Mouse (Mus musculus) liver, embryonic 15.5 days (tissue): ENCODE data around the gene Cfap36. TPM values are rescaled to one million over a fixed set of nuclear protein-coding genes. Genes with fewer than 3 reads are reported as not detected.

Experiments
- ATAC-seq: fragments of 200-750 bp; cut with Nextera tagmentation; 2 replicates; pipeline ENCODE4 v1.8.0; 2017; ENCODE audit warnings: moderate number of reproducible peaks, mild to moderate bottlenecking, moderate library complexity; ENCODE audit not compliant: insufficient read depth
- H3K27ac ChIP-seq: fragments of 300-500 bp; sonication (generic); replicated peaks from 2 replicates; pipeline ENCODE4 v1.5.1; 2015; ENCODE audit warnings: mild to moderate bottlenecking, inconsistent platforms
- H3K27me3 ChIP-seq: fragments of 300-500 bp; sonication (generic); 2 replicates; pipeline ENCODE4 v1.6.1; 2015; ENCODE audit warnings: mild to moderate bottlenecking, inconsistent platforms
- H3K36me3 ChIP-seq: fragments of 300-500 bp; sonication (generic); replicated peaks from 2 replicates; pipeline ENCODE4 v1.6.1; 2015; ENCODE audit warnings: moderate library complexity, mild to moderate bottlenecking, inconsistent platforms
- H3K4me1 ChIP-seq: fragments of 300-500 bp; sonication (generic); replicated peaks from 2 replicates; pipeline ENCODE4 v1.6.1; 2015; ENCODE audit warnings: inconsistent platforms
- H3K4me2 ChIP-seq: fragments of 300-500 bp; sonication (generic); 2 replicates; pipeline ENCODE4 v1.6.1; 2015; ENCODE audit warnings: moderate library complexity, mild to moderate bottlenecking, inconsistent platforms
- H3K4me3 ChIP-seq: fragments of 300-500 bp; sonication (generic); replicated peaks from 2 replicates; pipeline ENCODE4 v1.5.1; 2015; ENCODE audit warnings: mild to moderate bottlenecking, inconsistent platforms
- H3K9ac ChIP-seq: fragments of 300-500 bp; sonication (generic); 2 replicates; pipeline ENCODE4 v1.6.1; 2015; ENCODE audit warnings: moderate library complexity, mild to moderate bottlenecking, inconsistent platforms
- H3K9me3 ChIP-seq: fragments of 300-500 bp; sonication (generic); replicated peaks from 2 replicates; pipeline ENCODE4 v1.6.1; 2016; ENCODE audit warnings: inconsistent platforms
- WGBS: fragments of 180-500 bp; shearing (Covaris S2); methylation state at CpG from one replicate; pipeline ENCODE4 v1.1.7; 2015; ENCODE audit warnings: mixed read lengths; ENCODE audit not compliant: insufficient replicate concordance; 5-methylcytosine and 5-hydroxymethylcytosine counted together
- polyA plus RNA-seq: library from polyadenylated mRNA; unstranded; fragments of >200 nt; fragmentation: Nextera tagmentation; extraction: Ambion mirVana; gene quantifications from 2 replicates; pipeline ENCODE4 v1.2.1, GENCODE M21; 2015

The Cfap36 gene
- polyA plus RNA-seq, 1 experiment from 2014 or later = 11.7 TPM

GRCm38 (mm10) chr11:29238047-29238446, 9.2 kb downstream of the Cfap36 start:
- H3K4me2 ChIP-seq = no peak overlapping the region
- no peak overlapping the region for H3K9ac ChIP-seq
- H3K4me3 ChIP-seq = no peak overlapping the region
- no peaks in the 10 kb centered on the region for H3K4me1 ChIP-seq
- H3K27ac ChIP-seq = no peak overlapping the region
- H3K27me3 ChIP-seq = no peaks in the 10 kb centered on the region
- H3K36me3 ChIP-seq = peaks cover 9% of the 10 kb centered on the region; the same call in 1 of the 2 replicates
- no peak for ATAC-seq
- H3K9me3 ChIP-seq = no peaks in the 10 kb centered on the region

DNA sequence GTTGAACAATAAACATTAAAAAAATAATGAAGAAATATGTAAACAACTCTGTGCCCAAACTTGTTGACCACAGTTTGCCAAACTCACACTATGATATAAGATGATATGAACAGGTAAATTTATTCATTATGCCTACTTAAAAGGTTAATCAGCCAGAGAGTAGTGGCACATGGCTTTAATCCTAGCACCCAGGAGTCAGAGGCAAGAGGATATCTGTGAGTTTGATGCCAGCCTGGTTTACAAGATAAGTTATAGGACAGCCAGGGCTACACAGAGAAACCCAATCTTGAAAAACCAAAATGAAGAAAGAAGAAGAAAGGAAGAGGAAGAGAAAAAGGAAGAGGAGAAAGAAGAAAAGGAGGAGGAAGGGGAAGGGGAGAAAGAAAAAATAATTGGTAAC, 9.8 kb downstream of the Cfap36 start:
- H3K9me3 ChIP-seq = no peaks in the 10 kb centered on the region
- no peak overlapping the region for H3K9ac ChIP-seq
- no peak overlapping the region for H3K4me2 ChIP-seq
- peaks cover 11% of the 10 kb centered on the region; the same call in 1 of the 2 replicates for H3K36me3 ChIP-seq
- no peaks in the 10 kb centered on the region for H3K4me1 ChIP-seq
- H3K27ac ChIP-seq = no peak overlapping the region
- no peaks in the 10 kb centered on the region for H3K27me3 ChIP-seq
- H3K4me3 ChIP-seq = no peak overlapping the region
- no peak for ATAC-seq

GRCm38 (mm10) chr11:29233569-29233968, 13.6 kb downstream of the Cfap36 start:
- no peak overlapping the region for H3K27ac ChIP-seq
- no peak overlapping the region for H3K9ac ChIP-seq
- peaks cover 24% of the 10 kb centered on the region for H3K36me3 ChIP-seq
- no peak overlapping the region for H3K4me3 ChIP-seq
- H3K4me2 ChIP-seq = no peak overlapping the region
- no peaks in the 10 kb centered on the region for H3K4me1 ChIP-seq
- H3K27me3 ChIP-seq = no peaks in the 10 kb centered on the region
- ATAC-seq = no peak
- whole genome bisulfite sequencing = 76% methylated on average over 1 of the region's 1 CpGs
- no peaks in the 10 kb centered on the region for H3K9me3 ChIP-seq

DNA sequence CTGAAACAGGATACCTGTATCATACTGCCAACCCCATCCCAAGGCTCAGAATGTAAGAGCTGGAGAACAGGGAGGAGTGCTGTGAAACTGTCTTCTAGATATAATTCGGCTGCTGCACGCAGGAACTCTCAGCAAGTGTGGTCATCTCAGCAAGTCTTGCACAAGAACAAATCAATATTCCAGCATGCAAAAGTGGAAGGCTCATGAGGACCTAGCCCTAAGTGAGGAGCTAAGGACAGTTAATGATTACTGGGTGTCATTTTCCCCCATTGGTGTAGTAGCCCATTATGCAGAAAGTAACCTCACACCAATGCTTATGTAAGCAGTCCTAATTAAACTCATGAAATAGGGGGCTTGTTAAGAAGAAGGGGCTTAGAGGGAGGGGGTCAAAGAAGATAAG, 18.3 kb downstream of the Cfap36 start:
- Histone ChIP-seq H3K4me3 (no peak overlapping the region), H3K9ac (no peak overlapping the region), H3K36me3 (peaks cover 50% of the 10 kb centered on the region), H3K4me1 (no peaks in the 10 kb centered on the region), H3K4me2 (no peak overlapping the region), H3K9me3 (no peaks in the 10 kb centered on the region), H3K27ac (no peak overlapping the region), H3K27me3 (no peaks in the 10 kb centered on the region)
- 82% methylated on average over 2 of the region's 2 CpGs for WGBS
- ATAC-seq = peak; percentile 34; the same call in 1 of the 2 replicates

GRCm38 (mm10) chr11:29224754-29225153, 22.5 kb downstream of the Cfap36 start:
- peaks cover 71% of the 10 kb centered on the region for H3K36me3 ChIP-seq

GRCm38 (mm10) chr11:29222310-29222709, 24.9 kb downstream of the Cfap36 start:
- no peak overlapping the region for H3K9ac ChIP-seq
- 36% methylated on average over 5 of the region's 5 CpGs for WGBS
- H3K36me3 ChIP-seq = peaks cover 63% of the 10 kb centered on the region
- no peaks in the 10 kb centered on the region for H3K9me3 ChIP-seq
- H3K4me1 ChIP-seq = no peaks in the 10 kb centered on the region
- H3K4me3 ChIP-seq = no peak overlapping the region
- no peak for ATAC-seq
- no peaks in the 10 kb centered on the region for H3K27me3 ChIP-seq
- H3K4me2 ChIP-seq = no peak overlapping the region
- H3K27ac ChIP-seq = no peak overlapping the region

More at GRCm38 (mm10) chr11:29224754-29225153, 22.5 kb downstream of the Cfap36 start:
- H3K9ac ChIP-seq = no peak overlapping the region
- H3K4me2 ChIP-seq = no peak overlapping the region
- H3K27me3 ChIP-seq = no peaks in the 10 kb centered on the region
- H3K27ac ChIP-seq = no peak overlapping the region
- 82% methylated on average over 2 of the region's 2 CpGs for WGBS
- ATAC-seq = no peak
- H3K9me3 ChIP-seq = no peaks in the 10 kb centered on the region
- H3K4me1 ChIP-seq = no peaks in the 10 kb centered on the region
- no peak overlapping the region for H3K4me3 ChIP-seq

- Histone ChIP-seq H3K9me3 (no peaks in the 10 kb centered on the region), H3K27me3 (no peaks in the 10 kb centered on the region), H3K27ac (no peak overlapping the region), H3K4me3 (no peak overlapping the region), H3K4me2 (no peak overlapping the region), H3K4me1 (peaks cover 7% of the 10 kb centered on the region), H3K9ac (no peak overlapping the region), H3K36me3 (peaks cover 74% of the 10 kb centered on the region)
- ATAC-seq = no peak
These were observed 28.2 kb downstream of the Cfap36 start for GRCm38 (mm10) chr11:29219055-29219454.

GRCm38 (mm10) chr11:29216196-29216595, 31.0 kb downstream of the Cfap36 start:
- Histone ChIP-seq H3K36me3 (peaks cover 70% of the 10 kb centered on the region), H3K4me2 (no peak overlapping the region), H3K9me3 (no peaks in the 10 kb centered on the region), H3K4me1 (peaks cover 7% of the 10 kb centered on the region), H3K27ac (no peak overlapping the region), H3K9ac (no peak overlapping the region), H3K4me3 (no peak overlapping the region), H3K27me3 (no peaks in the 10 kb centered on the region)
- ATAC-seq = peak; percentile 68; the same call in 1 of the 2 replicates
- WGBS = 36% methylated on average over 2 of the region's 2 CpGs

- H3K36me3 ChIP-seq = peaks cover 53% of the 10 kb centered on the region
- 83% methylated on average over 2 of the region's 2 CpGs for WGBS
These were observed 37.4 kb downstream of the Cfap36 start for GRCm38 (mm10) chr11:29209774-29210173.

DNA sequence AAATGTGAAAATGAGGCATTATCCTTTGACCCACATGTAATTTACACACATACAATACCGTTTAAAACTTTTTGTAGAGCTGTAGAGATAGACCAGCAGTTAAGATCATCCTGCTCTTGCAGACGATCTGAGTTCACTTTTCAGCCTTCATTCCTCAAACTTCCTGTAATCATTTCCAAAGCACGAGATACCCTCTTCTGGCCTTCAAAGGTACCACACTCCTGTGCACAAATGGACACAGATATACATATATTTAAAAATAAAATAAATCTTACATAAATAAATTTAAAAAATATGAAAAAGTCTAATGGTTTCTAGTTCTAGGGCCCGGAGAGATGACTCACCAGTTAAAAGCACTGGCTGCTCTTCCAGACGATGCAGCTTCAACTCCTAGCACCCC, 43.6 kb downstream of the Cfap36 start:
- peaks cover 58% of the 10 kb centered on the region for H3K36me3 ChIP-seq
- H3K9me3 ChIP-seq = no peaks in the 10 kb centered on the region

More at GRCm38 (mm10) chr11:29209774-29210173, 37.4 kb downstream of the Cfap36 start:
- Histone ChIP-seq H3K9ac (no peak overlapping the region), H3K4me2 (no peak overlapping the region), H3K4me1 (no peaks in the 10 kb centered on the region), H3K27ac (no peak overlapping the region), H3K4me3 (no peak overlapping the region), H3K9me3 (no peaks in the 10 kb centered on the region), H3K27me3 (no peaks in the 10 kb centered on the region)
- ATAC-seq = no peak

GRCm38 (mm10) chr11:29188981-29189380, 58.2 kb downstream of the Cfap36 start:
- Histone ChIP-seq H3K9me3 (no peaks in the 10 kb centered on the region), H3K4me2 (no peak overlapping the region), H3K4me1 (no peaks in the 10 kb centered on the region), H3K27me3 (no peaks in the 10 kb centered on the region), H3K27ac (no peak overlapping the region), H3K4me3 (no peak overlapping the region), H3K9ac (no peak overlapping the region), H3K36me3 (peaks cover 66% of the 10 kb centered on the region)
- WGBS = 76% methylated on average over 2 of the region's 2 CpGs
- no peak for ATAC-seq

More for the DNA sequence above, 43.6 kb downstream of the Cfap36 start:
- H3K27ac ChIP-seq = no peak overlapping the region
- no peaks in the 10 kb centered on the region for H3K27me3 ChIP-seq
- no peak overlapping the region for H3K9ac ChIP-seq
- H3K4me1 ChIP-seq = no peaks in the 10 kb centered on the region
- no peak overlapping the region for H3K4me2 ChIP-seq
- whole genome bisulfite sequencing = 72% methylated on average over 5 of the region's 5 CpGs
- H3K4me3 ChIP-seq = no peak overlapping the region
- no peak for ATAC-seq

DNA sequence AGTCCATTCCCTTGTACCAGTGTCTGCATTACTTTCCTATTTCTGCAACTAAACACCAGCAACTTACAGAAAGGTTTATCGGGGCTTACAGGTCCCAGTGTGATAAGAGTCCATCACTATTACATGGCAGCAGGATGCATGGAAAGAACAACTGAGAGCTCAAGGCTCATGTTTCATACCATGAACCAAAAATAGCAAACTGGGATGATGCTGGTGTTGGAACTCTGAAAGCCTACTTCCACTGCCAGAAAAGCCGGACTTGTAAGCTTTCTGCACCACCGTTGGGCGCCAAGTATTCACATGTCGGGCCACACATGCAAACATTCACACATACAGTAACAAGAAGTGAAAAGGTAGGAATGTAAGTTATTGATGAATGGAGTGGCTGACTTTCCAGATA, 65.5 kb downstream of the Cfap36 start:
- Histone ChIP-seq H3K36me3 (peaks cover 62% of the 10 kb centered on the region), H3K27ac (no peak overlapping the region), H3K4me2 (no peak overlapping the region), H3K9ac (no peak overlapping the region), H3K4me1 (no peaks in the 10 kb centered on the region), H3K27me3 (no peaks in the 10 kb centered on the region), H3K4me3 (no peak overlapping the region), H3K9me3 (no peaks in the 10 kb centered on the region)
- ATAC-seq = no peak
- WGBS = 89% methylated on average over 5 of the region's 5 CpGs
